Mouse (Mus musculus) midbrain, embryonic 13.5 days (tissue): Measurements from ENCODE around the gene Hs2st1. TPM values are rescaled to one million over a fixed set of nuclear protein-coding genes. Genes with fewer than 3 reads are reported as not detected.
A peak's percentile ranks its signal among the peaks of the same experiment; 100 is the strongest.

Experiments
- ATAC-seq: fragments of 200-750 bp; cut with Nextera tagmentation; 2 replicates; pipeline ENCODE4 v1.8.0; 2017; ENCODE audit warnings: mild to moderate bottlenecking, moderate TSS enrichment, moderate library complexity
- H3K27ac ChIP-seq: fragments of 300-500 bp; sonication (generic); 2 replicates; pipeline ENCODE4 v1.5.1; 2015; ENCODE audit warnings: inconsistent platforms, mild to moderate bottlenecking, moderate library complexity
- H3K27me3 ChIP-seq: fragments of 300-500 bp; sonication (generic); 2 replicates; pipeline ENCODE4 v1.6.1; 2015; ENCODE audit warnings: mild to moderate bottlenecking, inconsistent platforms
- H3K36me3 ChIP-seq: fragments of 300-500 bp; sonication (generic); 2 replicates; pipeline ENCODE4 v1.6.1; 2015; ENCODE audit warnings: mild to moderate bottlenecking, inconsistent platforms
- H3K4me1 ChIP-seq: fragments of 300-500 bp; sonication (generic); replicated peaks from 2 replicates; pipeline ENCODE4 v1.6.1; 2015; ENCODE audit warnings: inconsistent platforms
- H3K4me2 ChIP-seq: fragments of 300-500 bp; sonication (generic); replicated peaks from 2 replicates; pipeline ENCODE4 v1.6.1; 2015; ENCODE audit warnings: moderate library complexity, mild to moderate bottlenecking, inconsistent platforms
- H3K4me3 ChIP-seq: fragments of 300-500 bp; sonication (generic); replicated peaks from 2 replicates; pipeline ENCODE4 v1.5.1; 2015; ENCODE audit warnings: mild to moderate bottlenecking, inconsistent platforms
- H3K9ac ChIP-seq: fragments of 300-500 bp; sonication (generic); replicated peaks from 2 replicates; pipeline ENCODE4 v1.6.1; 2015; ENCODE audit warnings: mild to moderate bottlenecking, inconsistent platforms
- H3K9me3 ChIP-seq: fragments of 300-500 bp; sonication (generic); 2 replicates; pipeline ENCODE4 v1.6.1; 2016; ENCODE audit warnings: mild to moderate bottlenecking, inconsistent platforms
- WGBS: fragments of 180-500 bp; shearing (Covaris S2); methylation state at CpG from one replicate; pipeline ENCODE4 v1.1.7; 2015; 5-methylcytosine and 5-hydroxymethylcytosine counted together
- polyA plus RNA-seq: library from polyadenylated mRNA; unstranded; fragments of >200 nt; fragmentation: Nextera tagmentation; extraction: Ambion mirVana; gene quantifications from 2 replicates; pipeline ENCODE4 v1.2.1, GENCODE M21; 2015

Hs2st1 gene
- polyA plus RNA-seq, 1 experiment from 2014 or later, result 17.4 TPM

DNA sequence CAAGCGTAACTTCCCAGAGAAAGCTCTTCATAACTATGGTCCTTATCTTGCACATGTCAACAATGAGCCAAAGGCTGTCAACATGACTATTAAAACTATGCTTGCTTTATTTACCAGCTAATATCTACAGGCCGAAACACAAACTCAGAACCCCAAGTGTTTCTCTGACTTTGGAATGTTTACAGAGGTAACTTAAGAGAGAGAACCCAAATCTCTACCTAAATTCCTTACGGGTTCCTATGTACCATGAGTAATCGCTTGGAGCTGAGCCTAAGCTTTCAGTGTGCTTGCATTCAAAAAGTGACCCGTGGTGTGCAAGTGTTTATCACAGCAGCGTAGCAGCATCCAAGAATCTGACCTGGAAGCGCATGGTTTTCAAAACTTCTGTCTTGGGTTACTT, 4.8 kb downstream of the Hs2st1 start:
- ATAC-seq, result no peak
- H3K27ac ChIP-seq, result no peak overlapping the region
- 94% methylated on average over 7 of the region's 7 CpGs for WGBS
- H3K9ac ChIP-seq, result no peak overlapping the region
- H3K4me3 ChIP-seq, result no peak overlapping the region
- no peaks in the 10 kb centered on the region for H3K36me3 ChIP-seq
- H3K4me1 ChIP-seq, result peaks cover 27% of the 10 kb centered on the region
- H3K4me2 ChIP-seq, result no peak overlapping the region
- H3K27me3 ChIP-seq, result no peaks in the 10 kb centered on the region
- H3K9me3 ChIP-seq, result no peaks in the 10 kb centered on the region

DNA sequence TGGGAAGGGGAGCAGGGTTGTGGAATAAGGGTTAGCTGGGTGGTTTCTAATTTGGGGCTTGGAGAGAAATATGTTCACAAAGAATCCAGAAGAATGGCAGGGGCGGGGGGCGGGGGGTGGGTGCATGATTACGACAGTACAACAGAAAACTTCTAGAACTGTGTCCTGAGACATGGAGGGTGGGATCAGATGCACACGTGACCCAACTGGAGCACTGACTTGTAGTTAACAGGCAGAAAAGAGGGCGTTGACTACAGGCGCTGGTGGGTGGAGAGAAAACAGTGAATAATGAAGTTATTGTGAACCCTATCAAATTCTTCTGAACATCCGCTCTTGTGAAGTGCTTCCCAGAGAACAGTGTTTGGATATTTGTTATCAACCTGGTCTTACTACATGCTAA, 6.1 kb downstream of the Hs2st1 start:
- no peaks in the 10 kb centered on the region for H3K36me3 ChIP-seq
- no peaks in the 10 kb centered on the region for H3K27me3 ChIP-seq
- no peak overlapping the region for H3K9ac ChIP-seq
- 91% methylated on average over 7 of the region's 7 CpGs for WGBS
- ATAC-seq, result no peak
- no peak overlapping the region for H3K4me2 ChIP-seq
- no peak overlapping the region for H3K27ac ChIP-seq
- H3K4me3 ChIP-seq, result no peak overlapping the region
- H3K4me1 ChIP-seq, result peaks cover 24% of the 10 kb centered on the region
- no peaks in the 10 kb centered on the region for H3K9me3 ChIP-seq

GRCm38 (mm10) chr3:144561511-144562250, 8.3 kb downstream of the Hs2st1 start:
- Histone ChIP-seq H3K4me3 (no peak overlapping the region), H3K9me3 (no peaks in the 10 kb centered on the region), H3K9ac (no peak overlapping the region), H3K27me3 (no peaks in the 10 kb centered on the region), H3K36me3 (no peaks in the 10 kb centered on the region), H3K27ac (no peak overlapping the region), H3K4me2 (peak overlapping the region; percentile 24), H3K4me1 (peaks cover 21% of the 10 kb centered on the region)
- WGBS, result 58% methylated on average over 22 of the region's 22 CpGs
- ATAC-seq, result peak; percentile 16; the same call in 1 of the 2 replicates

DNA sequence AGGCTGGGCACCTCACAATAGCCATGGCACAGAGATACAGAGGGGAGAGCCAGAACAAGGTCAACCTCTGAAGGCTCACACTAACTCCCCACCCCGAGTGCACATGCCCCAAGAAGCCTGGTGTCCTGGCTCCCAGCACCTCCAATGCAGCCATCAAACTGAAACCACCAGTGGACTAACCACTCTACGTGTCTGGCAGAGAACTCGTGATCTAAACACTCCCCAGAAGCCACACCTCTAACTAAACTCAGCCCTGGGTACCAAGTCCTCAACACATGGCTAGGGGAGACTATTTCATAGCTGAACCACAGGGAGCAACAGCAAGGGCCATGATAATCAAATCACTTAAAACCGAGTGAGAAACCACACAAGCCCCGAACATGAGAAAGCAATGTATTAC, 11.7 kb downstream of the Hs2st1 start:
- Histone ChIP-seq H3K36me3 (no peaks in the 10 kb centered on the region), H3K4me2 (no peak overlapping the region), H3K27me3 (no peaks in the 10 kb centered on the region), H3K9ac (no peak overlapping the region), H3K27ac (no peak overlapping the region), H3K4me1 (peaks cover 39% of the 10 kb centered on the region), H3K9me3 (no peaks in the 10 kb centered on the region), H3K4me3 (no peak overlapping the region)
- ATAC-seq, result no peak; the same call in 1 of the 2 replicates
- WGBS, result 45% methylated on average over 5 of the region's 5 CpGs

GRCm38 (mm10) chr3:144556625-144557324, 13.2 kb downstream of the Hs2st1 start:
- Histone ChIP-seq H3K4me1 (peaks cover 39% of the 10 kb centered on the region), H3K9ac (peak overlapping the region; percentile 55), H3K36me3 (no peaks in the 10 kb centered on the region), H3K27me3 (no peaks in the 10 kb centered on the region), H3K4me2 (peak overlapping the region; percentile 54), H3K27ac (peak overlapping the region; percentile 51; the same call in 1 of the 2 replicates), H3K4me3 (peak overlapping the region; percentile 12; the same call in 1 of the 2 replicates), H3K9me3 (no peaks in the 10 kb centered on the region)
- 2% methylated on average over 16 of the region's 16 CpGs for WGBS
- peak; percentile 54 for ATAC-seq

DNA sequence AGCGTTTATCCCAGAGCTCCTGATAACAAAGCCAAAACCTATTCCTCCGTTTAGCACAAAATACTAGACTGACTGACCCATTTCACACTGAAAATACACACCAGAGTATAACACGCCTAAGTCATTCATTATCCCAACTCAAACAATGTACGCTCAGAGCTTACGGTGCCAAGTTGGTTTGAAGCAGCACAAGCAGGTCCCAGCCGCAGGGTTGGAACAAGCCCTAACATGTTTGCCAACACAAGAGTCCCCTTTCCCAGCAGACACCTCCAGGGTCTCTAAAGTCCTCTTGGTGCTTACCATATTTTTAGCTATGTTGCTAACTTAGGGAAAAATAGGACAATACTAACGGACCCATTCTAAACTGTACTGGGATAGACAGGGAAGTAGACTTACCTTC, 14.8 kb downstream of the Hs2st1 start:
- no peak overlapping the region for H3K9ac ChIP-seq
- H3K4me2 ChIP-seq, result no peak overlapping the region
- WGBS, result 86% methylated on average over 7 of the region's 7 CpGs
- peaks cover 44% of the 10 kb centered on the region for H3K4me1 ChIP-seq
- H3K27me3 ChIP-seq, result no peaks in the 10 kb centered on the region
- no peaks in the 10 kb centered on the region for H3K9me3 ChIP-seq
- no peaks in the 10 kb centered on the region for H3K36me3 ChIP-seq
- no peak overlapping the region for H3K27ac ChIP-seq
- ATAC-seq, result no peak
- H3K4me3 ChIP-seq, result no peak overlapping the region

DNA sequence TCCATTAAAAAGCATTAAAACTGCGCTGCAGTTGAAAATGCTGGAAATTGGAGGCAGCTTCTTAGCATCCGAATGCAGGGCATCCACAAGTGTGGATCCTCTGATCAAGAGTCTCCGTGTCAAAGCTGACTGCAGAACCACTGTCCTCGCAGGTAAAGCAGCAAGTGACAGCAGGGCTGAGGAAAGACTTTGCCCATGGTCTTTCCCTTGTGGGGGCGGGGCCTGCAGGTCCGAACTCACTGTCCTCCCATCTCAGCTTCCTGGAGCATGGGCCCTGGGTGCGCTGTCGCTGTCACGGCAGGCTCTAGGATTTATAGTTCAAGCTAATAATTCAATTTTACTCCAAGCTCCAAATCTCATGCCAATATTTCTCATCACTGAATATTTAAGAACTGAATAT, 15.5 kb downstream of the Hs2st1 start:
- no peaks in the 10 kb centered on the region for H3K9me3 ChIP-seq
- no peak overlapping the region for H3K9ac ChIP-seq
- no peaks in the 10 kb centered on the region for H3K36me3 ChIP-seq
- H3K4me1 ChIP-seq, result peaks cover 44% of the 10 kb centered on the region
- no peak overlapping the region for H3K4me3 ChIP-seq
- H3K27ac ChIP-seq, result peak overlapping the region; percentile 47; the same call in 1 of the 2 replicates
- 65% methylated on average over 9 of the region's 9 CpGs for WGBS
- no peaks in the 10 kb centered on the region for H3K27me3 ChIP-seq
- H3K4me2 ChIP-seq, result no peak overlapping the region
- ATAC-seq, result no peak

DNA sequence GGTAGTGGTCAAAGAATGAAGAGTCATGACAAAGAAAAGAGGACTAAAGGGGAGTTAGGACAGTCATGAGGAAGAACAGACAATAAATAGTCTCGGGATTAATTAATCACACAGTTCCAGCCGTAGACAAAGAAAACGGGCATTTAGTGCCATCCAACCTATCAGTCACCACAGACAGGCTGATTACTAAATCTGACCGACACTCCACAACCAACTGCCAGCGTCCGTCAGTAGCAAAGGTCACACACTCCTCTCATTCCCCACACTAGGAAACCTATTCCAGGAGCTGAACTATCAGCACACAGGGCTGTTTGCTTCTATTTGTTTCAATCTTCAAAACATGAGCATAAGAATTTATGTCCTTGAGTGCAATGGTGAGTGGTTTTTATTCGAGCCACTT, 16.0 kb downstream of the Hs2st1 start:
- Histone ChIP-seq H3K27me3 (no peaks in the 10 kb centered on the region), H3K27ac (no peak overlapping the region), H3K36me3 (no peaks in the 10 kb centered on the region), H3K9ac (no peak overlapping the region), H3K9me3 (no peaks in the 10 kb centered on the region), H3K4me3 (no peak overlapping the region), H3K4me1 (peaks cover 44% of the 10 kb centered on the region), H3K4me2 (no peak overlapping the region)
- no peak for ATAC-seq
- 44% methylated on average over 7 of the region's 7 CpGs for WGBS

GRCm38 (mm10) chr3:144551416-144551815, 18.6 kb downstream of the Hs2st1 start:
- no peaks in the 10 kb centered on the region for H3K36me3 ChIP-seq
- H3K4me2 ChIP-seq, result no peak overlapping the region
- no peaks in the 10 kb centered on the region for H3K27me3 ChIP-seq
- WGBS, result 78% methylated on average over 4 of the region's 4 CpGs
- no peak overlapping the region for H3K4me3 ChIP-seq
- H3K9ac ChIP-seq, result no peak overlapping the region
- H3K27ac ChIP-seq, result peak overlapping the region; percentile 25; the same call in 1 of the 2 replicates
- no peaks in the 10 kb centered on the region for H3K9me3 ChIP-seq
- ATAC-seq, result no peak
- peaks cover 37% of the 10 kb centered on the region for H3K4me1 ChIP-seq

DNA sequence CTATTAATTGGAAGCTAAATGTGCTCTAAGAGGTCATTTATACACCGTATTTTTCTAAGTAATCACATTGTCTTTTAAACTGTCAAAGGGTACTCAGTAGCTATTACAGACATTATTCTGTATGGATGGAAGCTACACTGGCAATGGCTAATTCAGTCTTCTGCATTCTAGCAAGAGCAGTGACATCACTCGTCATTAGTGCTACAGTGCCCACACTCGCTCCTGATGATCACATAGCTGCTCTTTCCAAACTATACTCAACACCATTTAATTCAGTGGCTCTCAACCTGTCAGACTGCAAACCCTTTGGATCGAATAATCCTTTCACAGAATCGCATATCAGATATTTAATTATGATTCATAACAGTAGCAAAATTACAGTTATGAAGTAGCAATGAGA, 19.3 kb downstream of the Hs2st1 start:
- Histone ChIP-seq H3K9ac (no peak overlapping the region), H3K4me1 (peaks cover 39% of the 10 kb centered on the region), H3K36me3 (no peaks in the 10 kb centered on the region), H3K27me3 (no peaks in the 10 kb centered on the region), H3K9me3 (no peaks in the 10 kb centered on the region), H3K4me2 (no peak overlapping the region), H3K4me3 (no peak overlapping the region), H3K27ac (no peak overlapping the region)
- ATAC-seq, result no peak
- WGBS, result 88% methylated on average over 5 of the region's 5 CpGs

DNA sequence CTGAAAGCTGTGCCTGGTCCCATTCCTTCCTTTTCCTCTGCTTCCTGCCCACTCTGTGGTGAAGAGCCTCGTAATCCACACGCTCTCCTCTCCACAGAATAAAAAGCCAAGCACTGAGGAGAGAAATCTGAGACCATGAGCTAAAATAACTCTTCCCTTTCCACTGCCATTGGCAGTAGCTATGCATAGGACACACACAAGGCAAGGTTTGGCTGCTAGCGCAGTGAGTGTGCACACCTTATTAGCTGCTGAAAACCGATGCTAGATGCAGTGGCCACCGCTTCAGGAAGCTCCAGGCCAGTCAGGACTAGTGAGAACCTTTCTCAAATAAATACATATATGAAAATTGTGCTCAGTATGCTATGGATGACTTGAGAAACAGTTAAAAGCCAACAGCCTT, 19.9 kb downstream of the Hs2st1 start:
- 88% methylated on average over 5 of the region's 5 CpGs for WGBS
- no peak for ATAC-seq
- Histone ChIP-seq H3K4me1 (peaks cover 44% of the 10 kb centered on the region), H3K27me3 (no peaks in the 10 kb centered on the region), H3K27ac (no peak overlapping the region), H3K36me3 (no peaks in the 10 kb centered on the region), H3K9me3 (no peaks in the 10 kb centered on the region), H3K9ac (no peak overlapping the region), H3K4me2 (no peak overlapping the region), H3K4me3 (no peak overlapping the region)

DNA sequence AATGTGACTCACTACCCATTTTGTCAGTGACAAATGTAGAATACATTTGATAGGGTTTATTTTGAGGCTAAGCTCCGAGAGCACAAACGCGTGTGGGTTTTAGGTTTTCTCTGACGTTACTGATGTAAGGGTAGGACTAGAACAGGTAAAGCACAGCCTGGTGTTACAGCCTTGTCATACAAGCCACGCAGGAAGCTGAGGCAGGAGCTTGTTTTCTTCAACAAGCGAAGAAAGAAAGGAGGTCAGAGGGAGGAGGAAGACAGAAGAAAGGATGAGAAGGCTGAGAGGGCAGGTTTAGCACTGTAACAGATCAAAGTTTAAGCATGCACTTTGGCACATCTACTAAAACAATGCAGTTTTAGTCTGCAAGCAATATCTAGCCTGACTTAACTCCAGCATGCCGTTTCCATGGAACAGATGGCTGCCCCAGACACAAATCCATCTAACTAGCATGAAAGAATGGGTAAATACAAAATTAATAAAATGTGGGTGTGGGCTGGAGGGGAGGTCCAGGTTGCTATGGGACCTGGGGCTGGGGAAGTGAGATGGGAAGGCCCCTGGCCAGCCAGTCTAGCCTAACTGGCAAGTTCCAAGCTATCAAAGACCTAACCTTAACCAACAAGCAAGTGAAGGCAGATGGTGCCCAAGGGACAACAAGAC, 21.7 kb downstream of the Hs2st1 start:
- Histone ChIP-seq H3K36me3 (no peaks in the 10 kb centered on the region), H3K4me3 (no peak overlapping the region), H3K4me1 (peaks cover 34% of the 10 kb centered on the region), H3K4me2 (no peak overlapping the region), H3K9ac (no peak overlapping the region), H3K27me3 (no peaks in the 10 kb centered on the region), H3K27ac (no peak overlapping the region), H3K9me3 (no peaks in the 10 kb centered on the region)
- ATAC-seq, result peak; percentile 15; the same call in 1 of the 2 replicates
- 86% methylated on average over 7 of the region's 7 CpGs for WGBS
